Mouse (Mus musculus) gastrocnemius, postnatal 14 days (tissue): ENCODE data around the gene Spocd1. TPM values are rescaled to one million over a fixed set of nuclear protein-coding genes. Genes with fewer than 3 reads are reported as not detected.

Source experiments
- DNase-seq: peaks from one replicate; pipeline ENCODE4 v3.0.0; 2021; ENCODE audit warnings: mixed read lengths
- intact Hi-C: fragments of 180-260 bp; cut with DNase I; formaldehyde crosslinking; loops from one replicate; pipeline ENCODE4 v1.15.1; 2025; ENCODE audit warnings: low total_unique reads
- total RNA-seq, 2 experiments: library from RNA; stranded (reverse); gene quantifications; 2 replicates each; pipeline ENCODE4 v1.2.3; 2021

The Spocd1 gene
- total RNA-seq, 2 experiments from 2014 or later, result not detected

DNA sequence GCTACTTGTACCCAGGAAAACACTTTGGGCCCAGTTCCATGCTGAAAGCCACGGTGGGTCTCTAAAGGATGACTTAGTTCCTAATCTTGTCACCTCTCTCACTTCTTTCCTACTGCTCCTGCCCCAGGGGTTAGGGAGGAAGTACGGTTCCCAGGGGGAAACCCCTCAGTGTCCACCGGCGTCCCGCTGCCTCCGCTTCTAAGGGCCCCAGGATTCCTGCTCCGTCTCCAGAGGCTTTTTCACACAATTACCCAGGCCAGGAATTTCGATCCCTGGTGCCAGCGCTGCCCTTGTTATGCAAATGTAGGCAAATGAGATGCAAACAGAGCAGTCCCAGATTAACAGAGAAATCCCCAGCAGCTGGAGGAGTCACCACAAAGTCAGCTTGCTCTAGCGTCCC is 37.2 kb downstream of the Spocd1 start:
- no peak for DNase-seq
- intact Hi-C loops, result loop anchor here (10.0 kb wide), 1 partner anchor 219 kb away; no protein-coding TSS in a partner anchor

DNA sequence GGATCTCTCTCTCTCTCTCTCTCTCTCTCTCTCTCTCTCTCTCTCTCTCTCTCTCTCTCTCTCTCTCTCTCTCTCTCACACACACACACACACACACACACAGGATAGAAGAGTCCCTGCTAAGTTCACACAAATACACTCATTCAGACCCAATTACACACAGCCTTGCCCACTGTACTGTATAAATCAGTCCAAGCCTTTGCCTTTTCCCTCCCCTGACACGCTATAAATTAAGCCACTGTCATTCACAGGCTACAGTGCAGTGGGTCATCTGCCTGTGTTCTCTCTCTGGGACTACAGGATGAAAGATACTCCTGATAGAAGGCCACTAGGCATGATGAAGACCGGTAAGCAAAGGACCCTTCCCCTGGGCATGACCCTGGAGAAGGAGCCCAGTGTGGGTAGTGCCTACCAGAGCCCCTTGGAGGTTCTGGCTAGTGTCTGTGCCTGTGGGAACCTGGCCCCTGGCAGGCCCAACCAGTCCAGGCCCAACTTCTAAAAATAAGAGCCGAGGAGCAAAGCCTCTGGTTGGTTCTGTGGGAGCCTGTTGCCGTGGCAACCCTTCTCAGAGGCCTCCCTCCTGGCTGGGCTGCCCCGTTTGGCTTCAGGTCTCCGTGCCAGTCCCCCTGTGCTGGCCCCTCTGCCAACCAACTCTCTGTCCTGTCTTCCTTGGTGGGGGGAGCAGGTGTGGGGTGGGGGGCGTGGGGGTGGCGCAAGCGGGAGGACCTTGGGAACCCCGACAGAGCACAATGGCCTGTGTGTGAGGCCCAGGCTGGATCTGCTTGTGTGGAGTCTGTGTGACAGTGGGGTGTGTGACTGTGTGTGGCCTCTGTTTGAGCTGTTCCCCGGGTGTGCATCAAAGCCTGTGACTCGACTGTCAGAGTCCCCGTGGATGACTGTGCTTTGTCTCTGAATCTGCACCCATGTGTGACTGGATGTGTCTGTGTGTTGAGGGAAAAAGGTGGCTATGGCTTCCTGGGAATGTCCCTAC is 38.3 kb downstream of the Spocd1 start:
- no peak for DNase-seq
- intact Hi-C loops, result loop anchor here (10.0 kb wide), 1 partner anchor 217 kb away; no protein-coding TSS in a partner anchor

DNA sequence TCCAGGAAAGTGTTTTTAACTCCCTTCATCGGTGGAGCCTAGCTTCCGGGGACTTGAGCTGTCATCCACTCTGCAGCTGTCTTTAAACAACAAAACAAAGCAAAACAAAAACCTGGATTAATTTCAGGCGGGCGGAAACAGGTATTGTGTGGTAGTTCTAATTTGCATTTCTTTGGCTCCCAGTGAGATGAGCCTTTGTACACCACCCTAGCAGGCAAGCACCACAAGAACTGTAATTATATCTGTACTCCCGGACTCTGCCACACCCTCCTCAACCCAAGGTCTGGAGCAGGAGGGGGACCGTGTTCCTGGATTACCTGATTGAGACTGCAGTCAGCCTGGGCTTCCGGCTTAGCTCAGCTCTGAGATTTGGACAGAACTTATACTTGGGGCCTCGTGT is 41.1 kb downstream of the Spocd1 start:
- no peak for DNase-seq
- intact Hi-C loops, result no loop called here

- intact Hi-C loops, result no loop called here
- DNase-seq, result no peak
Measured at GRCm38 (mm10) chr4:129970861-129971260, 41.8 kb downstream of the Spocd1 start.

DNA sequence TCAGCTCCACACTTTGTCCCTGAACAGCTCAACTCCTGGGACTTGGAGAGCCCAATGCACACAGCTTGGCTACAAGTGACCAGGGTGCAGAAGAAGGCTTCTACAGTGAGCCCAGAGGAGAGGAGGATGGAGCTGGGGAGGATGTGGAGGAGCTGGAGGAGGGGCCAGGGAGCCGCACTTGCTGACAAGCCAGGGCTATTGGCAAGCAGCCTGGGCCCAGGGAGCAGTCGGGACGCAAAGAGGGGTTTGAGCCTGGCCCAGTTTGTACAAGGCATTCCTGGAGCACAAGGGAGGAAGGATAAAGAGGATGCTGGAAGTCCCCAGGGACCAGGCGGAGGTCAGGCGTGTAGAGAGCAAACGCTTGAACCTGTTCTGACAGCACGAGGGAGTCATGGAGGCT is 42.9 kb downstream of the Spocd1 start:
- intact Hi-C loops, result no loop called here

GRCm38 (mm10) chr4:129974285-129974684 is 45.2 kb downstream of the Spocd1 start:
- intact Hi-C loops, result no loop called here

More for the DNA sequence above, 42.9 kb downstream of the Spocd1 start:
- peak; percentile 28 for DNase-seq

DNA sequence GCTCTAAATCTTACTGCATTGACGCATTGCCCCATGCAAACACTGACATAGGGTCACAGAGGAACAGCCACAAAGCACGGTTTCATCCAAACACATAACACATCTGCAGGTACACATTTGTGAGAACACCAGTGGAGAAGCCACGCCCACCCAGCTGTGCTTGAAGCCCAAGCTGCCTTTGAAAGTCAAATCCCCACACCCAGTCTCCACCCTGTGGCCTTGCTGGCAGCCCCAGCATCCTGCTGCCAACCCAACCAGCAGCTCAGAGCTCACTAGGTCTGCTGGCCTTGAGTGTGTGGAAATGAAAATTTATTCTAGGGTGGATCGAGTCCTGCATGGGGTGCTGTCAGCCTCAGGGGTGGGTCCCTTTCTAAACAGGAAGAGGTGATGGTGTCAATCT is 48.2 kb downstream of the Spocd1 start:
- intact Hi-C loops, result no loop called here
- DNase-seq, result no peak

More at GRCm38 (mm10) chr4:129974285-129974684, 45.2 kb downstream of the Spocd1 start:
- DNase-seq, result no peak

DNA sequence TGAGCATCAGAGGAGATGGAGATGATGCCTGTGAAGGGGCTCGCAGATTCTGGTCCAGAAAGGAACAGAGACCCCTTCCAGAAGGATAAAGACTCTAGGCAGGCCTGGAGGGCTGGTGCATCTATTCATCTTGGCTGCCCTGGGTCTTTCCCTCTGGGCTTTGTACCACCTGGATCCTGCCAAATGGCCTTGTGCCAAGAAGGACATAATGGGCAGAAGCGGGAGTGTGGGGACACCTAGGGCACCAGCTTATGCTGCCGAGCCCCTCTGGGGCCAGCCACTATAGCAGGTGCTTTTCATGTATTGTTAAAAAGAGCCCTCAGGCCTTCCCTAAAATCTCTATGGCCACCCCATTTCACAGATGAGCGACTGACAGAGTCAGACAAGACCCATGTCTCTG is 49.2 kb downstream of the Spocd1 start:
- DNase-seq, result no peak
- intact Hi-C loops, result no loop called here

GRCm38 (mm10) chr4:129978930-129979329 is 49.9 kb downstream of the Spocd1 start:
- no peak for DNase-seq
- intact Hi-C loops, result no loop called here

GRCm38 (mm10) chr4:129981657-129982056 is 52.6 kb downstream of the Spocd1 start:
- intact Hi-C loops, result no loop called here
- no peak for DNase-seq

- DNase-seq, result no peak
- intact Hi-C loops, result no loop called here
Measured at GRCm38 (mm10) chr4:129983046-129983445, 54.0 kb downstream of the Spocd1 start.

DNA sequence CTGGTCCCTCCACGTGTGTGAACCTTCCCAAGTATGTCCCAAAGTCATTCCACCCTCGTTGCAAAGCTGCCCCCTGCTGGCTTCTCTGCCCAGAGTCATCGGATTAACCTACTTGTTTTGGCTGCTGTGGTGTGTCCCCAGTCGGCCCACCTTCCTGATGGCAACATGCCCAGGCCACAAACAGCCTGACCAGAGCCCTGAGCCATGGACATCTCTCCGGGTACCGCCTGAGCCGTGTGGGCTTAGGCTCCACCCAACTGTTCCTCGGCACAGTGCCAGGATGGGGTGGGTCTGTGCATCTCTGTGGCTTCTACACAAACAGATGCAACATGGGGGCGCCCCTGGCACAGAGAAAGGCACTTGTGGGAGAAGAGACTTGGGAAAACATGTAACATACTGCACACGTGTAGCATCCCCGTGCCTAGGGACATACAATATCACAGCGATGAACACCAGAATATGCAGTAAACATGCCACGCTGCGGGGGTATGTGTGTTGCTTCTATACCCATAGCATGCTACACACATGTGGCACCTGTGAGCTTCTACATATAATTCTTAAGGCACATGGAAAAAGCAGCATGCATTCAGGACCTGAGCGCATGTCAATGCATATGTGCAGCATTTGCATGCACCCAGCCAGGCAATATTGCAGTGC is 54.8 kb downstream of the Spocd1 start:
- DNase-seq, result peak; percentile 73
- intact Hi-C loops, result no loop called here

GRCm38 (mm10) chr4:129984421-129985061 is 55.5 kb downstream of the Spocd1 start, which contains the start of gene Adgrb2:
Adgrb2 (plus strand) TSS chr4:129984870.
- intact Hi-C loops, result no loop called here
- DNase-seq, result no peak

GRCm38 (mm10) chr4:129985161-129985670 is 56.2 kb downstream of the Spocd1 start:
- DNase-seq, result no peak
- intact Hi-C loops, result no loop called here

- peak; percentile 64 for DNase-seq
- intact Hi-C loops, result no loop called here
Measured at GRCm38 (mm10) chr4:129985671-129986441, 56.8 kb downstream of the Spocd1 start.

GRCm38 (mm10) chr4:129987825-129988504 is 58.9 kb downstream of the Spocd1 start:
- intact Hi-C loops, result no loop called here
- peak; percentile 42 for DNase-seq

DNA sequence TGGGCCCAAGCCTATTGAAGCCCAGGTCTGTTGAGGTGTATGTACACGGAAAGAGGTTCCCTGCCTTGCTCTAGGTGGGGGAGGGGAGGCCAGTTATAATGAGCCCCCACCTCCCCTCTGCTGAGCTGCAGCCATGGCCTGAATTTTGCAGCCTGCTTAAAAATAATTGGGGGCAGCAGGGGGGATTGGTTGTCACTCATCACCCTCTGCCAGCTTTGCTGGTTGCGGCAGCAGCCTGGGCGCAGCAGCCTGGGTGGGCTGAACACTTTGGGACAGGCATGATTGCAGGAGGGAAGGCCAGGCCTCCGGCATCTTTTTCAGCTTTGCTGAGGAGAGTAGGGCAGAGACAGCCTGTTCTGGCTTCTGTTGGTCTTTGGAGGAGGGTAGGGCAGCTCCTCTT is 60.9 kb downstream of the Spocd1 start:
- intact Hi-C loops, result no loop called here
- DNase-seq, result no peak

GRCm38 (mm10) chr4:129992720-129993119 is 63.7 kb downstream of the Spocd1 start:
- intact Hi-C loops, result no loop called here
- no peak for DNase-seq
